Comparison of ENCODE assay signal across 30 mouse cellular contexts in the genomic region with DNA sequence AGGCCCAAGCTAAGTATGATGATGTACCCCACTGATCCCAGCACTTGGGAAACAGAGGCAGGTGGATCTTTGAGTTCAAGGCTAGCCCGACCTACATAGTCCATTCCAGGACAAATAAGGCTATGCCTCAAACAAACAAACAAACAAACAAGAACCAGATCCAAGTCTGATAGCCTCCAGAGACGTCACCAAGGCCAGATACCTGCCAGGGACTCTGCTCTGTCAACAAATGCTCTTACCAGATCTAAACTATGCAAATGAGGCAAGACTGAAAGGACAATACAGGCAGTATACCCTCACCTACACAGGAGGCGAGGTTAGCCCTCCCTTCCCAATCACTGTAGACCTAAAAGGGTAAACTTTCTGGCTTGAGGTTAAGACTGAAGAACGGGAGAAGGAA.
"Had no signal": no experiment of that assay in that cellular context is flagged by ENCODE, and none has a peak within 500 bp of the region (broad histone marks: within the 10 kb centered on the region; RNA-seq: fewer than 3 reads in every experiment).

No protein-coding gene starts in this region.

- H3K36me3 ChIP-seq: limb, embryonic 10.5 days; limb, embryonic 12.5 days; limb, embryonic 13.5 days; limb, embryonic 15.5 days; liver, embryonic 12.5 days; liver, embryonic 13.5 days; liver, embryonic 15.5 days; lung, embryonic 15.5 days; midbrain, embryonic 10.5 days; midbrain, embryonic 12.5 days; midbrain, embryonic 13.5 days; midbrain, embryonic 15.5 days had no signal

- H3K27ac ChIP-seq: left cerebral cortex, adult 2 months; limb, embryonic 10.5 days; limb, embryonic 12.5 days; limb, embryonic 13.5 days; limb, embryonic 15.5 days; liver, embryonic 12.5 days; liver, embryonic 14.5 days; liver, embryonic 15.5 days; lung, embryonic 15.5 days; macrophage; midbrain, embryonic 10.5 days; midbrain, embryonic 12.5 days; midbrain, embryonic 13.5 days; midbrain, embryonic 15.5 days had no signal

- H3K27me3 ChIP-seq: limb, embryonic 12.5 days; limb, embryonic 13.5 days; limb, embryonic 15.5 days; lung, embryonic 15.5 days; midbrain, embryonic 12.5 days; midbrain, embryonic 13.5 days; midbrain, embryonic 15.5 days had no signal

- DNase-seq: left cerebral cortex, postnatal 4 days; liver; liver, embryonic 13.5 days; liver, postnatal 0 days; lung, adult 18-20 months; lung, adult 2 months; lung, embryonic 14.5 days; lung, postnatal 10 days; lung, postnatal 14 days; lung, postnatal 36 days; lung, postnatal 4 days; midbrain, embryonic 14.5 days had no signal

- H3K4me2 ChIP-seq: limb, embryonic 12.5 days; limb, embryonic 13.5 days; limb, embryonic 15.5 days; liver, embryonic 12.5 days; liver, embryonic 13.5 days; liver, embryonic 15.5 days; lung, embryonic 14.5 days; lung, embryonic 15.5 days; midbrain, embryonic 11.5 days; midbrain, embryonic 12.5 days; midbrain, embryonic 13.5 days; midbrain, embryonic 15.5 days had no signal

- ATAC-seq: liver, postnatal 0 days; lung, postnatal 0 days; midbrain, embryonic 13.5 days; midbrain, embryonic 15.5 days; midbrain, embryonic 16.5 days had no signal

- H3K4me3 ChIP-seq: left cerebral cortex, adult 2 months; limb, embryonic 10.5 days; limb, embryonic 12.5 days; limb, embryonic 13.5 days; limb, embryonic 15.5 days; liver, embryonic 12.5 days; liver, embryonic 13.5 days; liver, embryonic 15.5 days; lung, embryonic 15.5 days; midbrain, embryonic 10.5 days; midbrain, embryonic 12.5 days; midbrain, embryonic 13.5 days; midbrain, embryonic 15.5 days; myocyte had no signal

- H3K9ac ChIP-seq: limb, embryonic 12.5 days; limb, embryonic 13.5 days; limb, embryonic 15.5 days; liver, embryonic 12.5 days; liver, embryonic 14.5 days; liver, embryonic 15.5 days; liver, postnatal 0 days; lung, embryonic 14.5 days; lung, embryonic 15.5 days; midbrain, embryonic 12.5 days; midbrain, embryonic 13.5 days; midbrain, embryonic 15.5 days had no signal

- H3K4me1 ChIP-seq: lung, embryonic 15.5 days had no signal

- H3K9me3 ChIP-seq: limb, embryonic 10.5 days; limb, embryonic 12.5 days; limb, embryonic 13.5 days; limb, embryonic 15.5 days; liver, embryonic 12.5 days; liver, embryonic 13.5 days; liver, embryonic 15.5 days; lung, embryonic 15.5 days; midbrain, embryonic 10.5 days; midbrain, embryonic 12.5 days; midbrain, embryonic 13.5 days; midbrain, embryonic 15.5 days had no signal
